Mouse (Mus musculus) bone marrow, adult 2 months (tissue): ENCODE data around the gene Cox17. TPM values are rescaled to one million over a fixed set of nuclear protein-coding genes. Genes with fewer than 3 reads are reported as not detected.

Source experiments
- H3K27ac ChIP-seq: fragments of 200-500 bp; 2 replicates; pipeline ENCODE4 v1.5.1; 2012; ENCODE audit warnings: low read depth, mild to moderate bottlenecking, control low read depth, inconsistent platforms, low read length; ENCODE audit not compliant: control insufficient read depth, poor library complexity, insufficient read depth
- H3K4me1 ChIP-seq: fragments of 200-500 bp; 2 replicates; pipeline ENCODE4 v1.6.1; 2011; ENCODE audit warnings: low read length; ENCODE audit not compliant: control insufficient read depth, insufficient read depth
- H3K4me3 ChIP-seq: fragments of 200-500 bp; replicated peaks from 2 replicates; pipeline ENCODE3; 2011; ENCODE audit warnings: mild to moderate bottlenecking, low read depth, low read length, control low read depth; ENCODE audit not compliant: control insufficient read depth
- CTCF ChIP-seq: fragments of 200-500 bp; IDR thresholded peaks from 2 replicates; pipeline ENCODE4 v1.5.1; 2011; ENCODE audit warnings: low read length, control low read depth; ENCODE audit not compliant: control insufficient read depth, insufficient read depth
- POLR2A ChIP-seq: fragments of 200-500 bp; IDR thresholded peaks from 2 replicates; pipeline ENCODE4 v1.6.1; 2011; ENCODE audit warnings: low read depth, mild to moderate bottlenecking, control low read depth, low read length, borderline replicate concordance; ENCODE audit not compliant: control insufficient read depth
- WGBS: fragments of 180-500 bp; shearing (Covaris S2); methylation state at CpG from one replicate; pipeline ENCODE4 v1.1.7; 2018; 5-methylcytosine and 5-hydroxymethylcytosine counted together
- polyA plus RNA-seq: library from polyadenylated mRNA; stranded (reverse); fragments of >200 nt; gene quantifications from 2 replicates; pipeline ENCODE4 v1.2.4, GENCODE M21; 2011; ENCODE audit warnings: low replicate concordance; ENCODE audit not compliant: missing spikeins, insufficient read depth, insufficient read length

The Cox17 gene
- polyA plus RNA-seq, 1 experiment: 219 TPM

- no peak overlapping the region for H3K27ac ChIP-seq
These were observed 40.6 kb downstream of the Cox17 start for GRCm38 (mm10) chr16:38387389-38387788.

GRCm38 (mm10) chr16:38388757-38389156 is 42.0 kb downstream of the Cox17 start:
- TF ChIP-seq POLR2A: no peak
- TF ChIP-seq CTCF: no peak
- H3K4me1 ChIP-seq: no peaks in the 10 kb centered on the region; the same call in 1 of the 2 replicates
- H3K4me3 ChIP-seq: no peak overlapping the region
- no peak overlapping the region for H3K27ac ChIP-seq
- 76% methylated on average over 6 of the region's 6 CpGs for WGBS

More at GRCm38 (mm10) chr16:38387389-38387788, 40.6 kb downstream of the Cox17 start:
- WGBS: 52% methylated on average over 6 of the region's 6 CpGs
- Histone ChIP-seq H3K4me1 (no peaks in the 10 kb centered on the region; the same call in 1 of the 2 replicates), H3K4me3 (no peak overlapping the region)
- no peak for TF ChIP-seq POLR2A
- no peak for TF ChIP-seq CTCF

DNA sequence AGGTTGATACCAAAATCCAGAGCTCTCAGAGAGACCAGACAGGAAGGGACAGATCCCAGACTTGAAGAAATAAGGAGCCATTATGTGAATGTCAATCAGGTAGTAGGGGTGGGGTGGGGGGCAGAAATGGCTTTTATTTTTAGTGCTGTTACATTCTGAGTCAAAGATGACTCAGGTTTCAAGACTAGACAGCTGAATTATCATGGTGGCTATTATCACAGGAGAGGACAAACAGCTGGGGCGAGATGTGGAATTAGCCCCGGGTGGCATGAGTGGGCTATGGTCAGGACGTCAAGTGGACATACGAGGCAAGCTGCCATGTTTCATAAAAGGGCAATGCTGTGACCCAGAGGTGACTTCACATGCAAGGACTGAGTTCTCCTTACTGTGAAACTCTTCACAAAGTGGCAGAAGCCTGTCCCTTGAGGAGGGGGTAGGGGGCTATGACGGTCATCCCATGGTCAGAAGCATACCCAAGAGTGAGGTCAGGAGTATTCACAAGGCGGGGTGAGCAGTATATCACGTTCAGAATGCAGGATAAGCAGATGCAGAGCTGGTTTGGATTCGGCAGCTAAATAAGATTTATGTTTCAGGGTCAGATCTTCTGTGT is 42.6 kb downstream of the Cox17 start:
- TF ChIP-seq CTCF: no peak
- TF ChIP-seq POLR2A: no peak
- Histone ChIP-seq H3K4me3 (no peak overlapping the region), H3K4me1 (no peaks in the 10 kb centered on the region; the same call in 1 of the 2 replicates), H3K27ac (no peak overlapping the region)
- WGBS: 81% methylated on average over 8 of the region's 8 CpGs

GRCm38 (mm10) chr16:38390322-38390721 is 43.5 kb downstream of the Cox17 start:
- no peaks in the 10 kb centered on the region; the same call in 1 of the 2 replicates for H3K4me1 ChIP-seq
- H3K27ac ChIP-seq: no peak overlapping the region
- TF ChIP-seq POLR2A (no peak), CTCF (no peak)
- H3K4me3 ChIP-seq: no peak overlapping the region
- 82% methylated on average over 7 of the region's 7 CpGs for WGBS

GRCm38 (mm10) chr16:38392126-38392894 is 45.5 kb downstream of the Cox17 start:
- 86% methylated on average over 23 of the region's 23 CpGs for WGBS
- Histone ChIP-seq H3K4me1 (peaks cover 1% of the 10 kb centered on the region; the same call in 1 of the 2 replicates), H3K27ac (no peak overlapping the region), H3K4me3 (no peak overlapping the region)
- TF ChIP-seq POLR2A (no peak), CTCF (no peak)

- TF ChIP-seq POLR2A (no peak), CTCF (no peak)
- H3K4me1 ChIP-seq: peaks cover 3% of the 10 kb centered on the region; the same call in 1 of the 2 replicates
- H3K4me3 ChIP-seq: no peak overlapping the region
- 37% methylated on average over 8 of the region's 8 CpGs for WGBS
- H3K27ac ChIP-seq: peak overlapping the region; percentile 9; the same call in 1 of the 2 replicates
These were observed 47.4 kb downstream of the Cox17 start for GRCm38 (mm10) chr16:38394191-38394618.

DNA sequence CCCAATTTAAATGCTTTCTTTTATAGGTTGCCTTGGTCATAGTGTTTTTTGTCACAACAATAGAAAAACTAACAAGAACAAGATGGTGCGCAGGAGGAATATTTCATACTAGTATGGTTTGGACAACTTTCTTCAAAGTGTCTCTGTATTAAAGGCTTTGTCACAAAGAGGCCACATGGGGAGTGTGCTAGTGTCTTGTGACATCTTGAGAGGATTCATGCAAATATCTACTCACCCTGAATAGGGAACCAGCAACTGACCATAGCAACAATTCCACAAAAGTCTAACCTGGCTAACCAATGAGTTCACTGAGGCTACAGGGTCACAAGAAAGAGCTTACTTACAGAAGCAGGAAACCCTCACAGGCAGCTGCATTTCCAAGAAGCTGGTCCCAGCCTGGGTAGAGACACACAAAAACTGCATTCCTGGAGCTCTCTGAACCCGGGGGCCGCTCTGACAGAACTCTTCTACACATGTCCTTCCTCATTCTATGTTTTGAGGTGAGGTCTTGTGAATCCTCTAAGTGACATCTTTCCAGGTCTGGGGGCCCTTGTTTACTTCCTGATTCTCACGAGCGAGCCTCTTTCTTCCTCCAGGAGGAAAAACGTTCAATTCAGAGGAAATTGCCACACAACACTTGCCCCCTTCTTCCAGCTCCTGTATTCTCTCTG is 48.4 kb downstream of the Cox17 start:
- peaks cover 4% of the 10 kb centered on the region; the same call in 1 of the 2 replicates for H3K4me1 ChIP-seq
- 32% methylated on average over 6 of the region's 6 CpGs for WGBS
- H3K27ac ChIP-seq: peak overlapping the region; percentile 5; the same call in 1 of the 2 replicates
- TF ChIP-seq POLR2A (no peak), CTCF (no peak)
- no peak overlapping the region for H3K4me3 ChIP-seq

DNA sequence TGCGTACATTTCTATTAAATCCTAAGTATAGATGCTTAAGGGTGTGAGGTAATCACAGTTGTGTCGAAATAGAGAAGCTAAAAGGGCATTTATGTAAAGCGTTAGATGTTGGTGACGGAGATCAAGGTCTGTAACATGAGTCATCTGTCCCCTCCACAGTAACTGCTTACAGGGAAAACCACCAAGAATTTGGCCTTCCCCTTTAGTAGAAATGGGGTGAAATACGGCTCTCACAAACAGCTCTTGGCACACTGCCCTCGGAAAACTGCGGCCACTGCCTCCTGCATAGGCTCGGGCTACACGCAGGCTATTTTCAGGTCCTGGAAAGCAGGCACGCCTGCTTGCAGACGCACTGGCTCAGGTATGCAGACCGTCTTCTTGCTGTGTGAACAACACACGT is 49.4 kb downstream of the Cox17 start:
- TF ChIP-seq CTCF (no peak), POLR2A (no peak)
- H3K27ac ChIP-seq: peak overlapping the region; percentile 18; the same call in 1 of the 2 replicates
- WGBS: 9% methylated on average over 13 of the region's 13 CpGs
- H3K4me1 ChIP-seq: peaks cover 4% of the 10 kb centered on the region; the same call in 1 of the 2 replicates
- H3K4me3 ChIP-seq: no peak overlapping the region
